Mouse (Mus musculus): Measurements from ENCODE around the gene Chl1. TPM values are rescaled to one million over a fixed set of nuclear protein-coding genes. Genes with fewer than 3 reads are reported as not detected.

Gene Chl1
- polyA plus RNA-seq, 1 experiment: not detected

DNA sequence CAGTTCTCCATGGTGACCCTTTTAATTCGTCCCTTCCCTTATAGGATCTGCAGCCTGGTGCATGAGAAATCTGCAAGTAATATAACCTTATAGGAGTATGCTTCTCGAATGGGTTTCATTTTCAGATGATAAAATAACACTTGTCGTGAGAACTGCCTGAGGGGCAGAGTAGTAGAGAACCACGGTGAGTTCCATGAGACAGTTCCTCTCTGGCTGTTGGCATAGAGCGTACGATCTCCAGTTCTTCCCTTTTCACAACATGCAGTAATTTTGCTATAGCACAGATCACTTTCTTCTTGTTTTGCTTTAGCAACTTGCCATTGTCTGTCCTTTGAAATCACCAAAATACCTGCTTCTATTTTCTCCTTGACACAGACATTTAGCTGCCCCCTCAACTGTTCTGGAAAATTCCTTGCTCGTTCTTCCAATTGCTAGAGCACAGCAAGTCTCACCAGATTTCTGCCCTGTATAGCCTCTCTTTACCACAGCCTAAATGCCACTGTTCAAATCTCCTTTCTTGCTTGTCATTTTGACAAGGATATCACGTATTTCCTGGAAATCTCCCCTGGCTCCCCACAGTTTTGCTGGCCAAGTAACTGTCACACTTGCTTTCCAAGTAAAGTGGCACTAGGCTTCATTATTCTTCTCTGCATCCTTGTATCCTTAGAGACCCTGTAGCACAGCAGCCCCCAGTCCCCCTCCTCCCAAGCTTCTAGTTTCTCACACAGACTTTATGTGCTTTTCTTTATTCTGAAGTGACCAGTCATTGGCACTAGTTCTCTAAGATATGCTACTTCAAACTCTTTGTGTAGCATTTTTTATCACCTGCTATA is 16.8 kb downstream of the Chl1 start:
- no peaks in the 10 kb centered on the region for H3K36me3 ChIP-seq (ENCODE audit: control insufficient read depth, insufficient read depth, low read length, poor library complexity, severe bottlenecking)
- no peaks in the 10 kb centered on the region for H3K9me3 ChIP-seq (replicated peaks; ENCODE audit: control insufficient read depth, insufficient read depth, low read length, poor library complexity, severe bottlenecking)
- H3K27ac ChIP-seq (ENCODE audit: insufficient read depth, low read length): no peak overlapping the region
- no peaks in the 10 kb centered on the region for H3K27me3 ChIP-seq (ENCODE audit: control insufficient read depth, insufficient read depth, low read length, poor library complexity, severe bottlenecking)
- no peak overlapping the region for H3K9ac ChIP-seq (ENCODE audit: low read depth, poor library complexity, severe bottlenecking)
- H3K4me1 ChIP-seq (ENCODE audit: control insufficient read depth, insufficient read depth, low read length): no peaks in the 10 kb centered on the region
- TF ChIP-seq POLR2A (IDR thresholded peaks at IDR 0.05; ENCODE audit: insufficient read depth, low read length) (no peak), EP300 (IDR thresholded peaks at IDR 0.05; ENCODE audit: insufficient read depth, low read depth, low read length) (no peak), CTCF (IDR thresholded peaks at IDR 0.05; ENCODE audit: low read depth, low read length) (no peak)
- no peak overlapping the region for H3K4me3 ChIP-seq (ENCODE audit: low read depth, low read length)

DNA sequence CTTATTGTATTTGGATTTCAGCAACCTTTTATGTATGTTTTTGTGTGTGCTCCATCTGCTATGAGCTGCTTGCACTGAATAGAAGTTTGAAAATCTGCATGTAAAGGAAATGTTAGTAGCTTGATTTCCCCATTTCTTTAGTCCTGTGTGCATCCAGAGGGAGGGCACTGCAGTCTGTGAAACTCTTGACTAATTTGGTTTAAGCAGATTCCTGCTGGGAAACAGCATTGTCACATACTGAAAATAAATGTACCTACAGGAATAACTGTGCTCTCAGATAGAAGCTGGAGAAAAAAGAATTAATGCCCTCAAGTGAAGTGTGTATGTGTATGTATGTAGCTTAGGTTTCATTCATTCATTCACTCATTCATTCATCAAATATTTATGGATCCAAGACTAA is 22.7 kb downstream of the Chl1 start:
- Histone ChIP-seq H3K4me3 (ENCODE audit: low read depth, low read length) (no peak overlapping the region), H3K27ac (ENCODE audit: insufficient read depth, low read length) (no peak overlapping the region), H3K4me1 (ENCODE audit: control insufficient read depth, insufficient read depth, low read length) (no peaks in the 10 kb centered on the region), H3K27me3 (ENCODE audit: control insufficient read depth, insufficient read depth, low read length, poor library complexity, severe bottlenecking) (no peaks in the 10 kb centered on the region), H3K9ac (ENCODE audit: low read depth, poor library complexity, severe bottlenecking) (no peak overlapping the region), H3K9me3 (replicated peaks; ENCODE audit: control insufficient read depth, insufficient read depth, low read length, poor library complexity, severe bottlenecking) (no peaks in the 10 kb centered on the region), H3K36me3 (ENCODE audit: control insufficient read depth, insufficient read depth, low read length, poor library complexity, severe bottlenecking) (no peaks in the 10 kb centered on the region)
- TF ChIP-seq POLR2A (IDR thresholded peaks at IDR 0.05; ENCODE audit: insufficient read depth, low read length) (no peak), CTCF (IDR thresholded peaks at IDR 0.05; ENCODE audit: low read depth, low read length) (no peak), EP300 (IDR thresholded peaks at IDR 0.05; ENCODE audit: insufficient read depth, low read depth, low read length) (no peak)

DNA sequence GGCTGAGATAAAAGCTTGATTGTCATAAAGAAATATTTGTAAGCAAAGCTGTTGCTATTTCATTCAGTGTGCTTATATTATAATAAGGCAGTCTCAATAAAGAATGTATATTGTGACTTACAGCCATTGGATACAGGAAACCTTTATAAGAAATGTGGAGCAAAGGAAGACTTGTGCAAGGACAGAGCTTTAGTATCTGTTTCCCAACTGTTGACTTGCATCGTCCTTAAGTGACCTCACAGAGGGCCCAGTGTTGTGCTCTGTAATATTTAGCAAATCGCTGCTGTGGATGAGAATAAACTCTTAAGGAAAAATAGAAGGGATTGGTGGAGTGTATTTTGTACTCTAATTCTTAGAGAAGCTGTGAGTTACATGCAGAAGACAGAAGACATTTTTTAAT is 23.6 kb downstream of the Chl1 start:
- no peak for TF ChIP-seq EP300 (IDR thresholded peaks at IDR 0.05; ENCODE audit: insufficient read depth, low read depth, low read length)
- TF ChIP-seq CTCF (IDR thresholded peaks at IDR 0.05; ENCODE audit: low read depth, low read length): no peak
- TF ChIP-seq POLR2A (IDR thresholded peaks at IDR 0.05; ENCODE audit: insufficient read depth, low read length): no peak
- Histone ChIP-seq H3K9ac (ENCODE audit: low read depth, poor library complexity, severe bottlenecking) (no peak overlapping the region), H3K4me1 (ENCODE audit: control insufficient read depth, insufficient read depth, low read length) (no peaks in the 10 kb centered on the region), H3K4me3 (ENCODE audit: low read depth, low read length) (no peak overlapping the region), H3K9me3 (replicated peaks; ENCODE audit: control insufficient read depth, insufficient read depth, low read length, poor library complexity, severe bottlenecking) (no peaks in the 10 kb centered on the region), H3K27me3 (ENCODE audit: control insufficient read depth, insufficient read depth, low read length, poor library complexity, severe bottlenecking) (no peaks in the 10 kb centered on the region), H3K27ac (ENCODE audit: insufficient read depth, low read length) (no peak overlapping the region), H3K36me3 (ENCODE audit: control insufficient read depth, insufficient read depth, low read length, poor library complexity, severe bottlenecking) (no peaks in the 10 kb centered on the region)

DNA sequence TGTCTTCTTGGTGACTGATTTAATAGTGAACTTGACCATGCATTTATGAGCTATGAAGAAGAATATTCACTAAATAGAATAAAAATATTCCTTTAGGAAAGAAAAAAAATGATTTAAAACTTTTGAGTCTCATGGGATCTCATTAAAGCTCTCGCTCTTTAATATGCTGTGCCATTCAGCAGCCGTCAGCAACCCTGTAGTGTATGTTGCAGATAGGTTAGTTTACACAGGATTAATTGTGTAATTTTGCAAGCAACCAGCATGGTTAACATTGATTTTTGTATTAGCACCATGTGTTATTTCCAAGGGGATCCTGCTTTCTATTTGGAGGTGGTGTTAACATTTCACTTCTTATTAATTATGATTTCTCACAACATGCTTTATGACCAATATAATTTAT is 32.2 kb downstream of the Chl1 start:
- H3K36me3 ChIP-seq (ENCODE audit: control insufficient read depth, insufficient read depth, low read length, poor library complexity, severe bottlenecking): no peaks in the 10 kb centered on the region
- TF ChIP-seq POLR2A (IDR thresholded peaks at IDR 0.05; ENCODE audit: insufficient read depth, low read length): no peak
- TF ChIP-seq CTCF (IDR thresholded peaks at IDR 0.05; ENCODE audit: low read depth, low read length): no peak
- no peak overlapping the region for H3K4me3 ChIP-seq (ENCODE audit: low read depth, low read length)
- no peaks in the 10 kb centered on the region for H3K9me3 ChIP-seq (replicated peaks; ENCODE audit: control insufficient read depth, insufficient read depth, low read length, poor library complexity, severe bottlenecking)
- no peak overlapping the region for H3K9ac ChIP-seq (ENCODE audit: low read depth, poor library complexity, severe bottlenecking)
- H3K27ac ChIP-seq (ENCODE audit: insufficient read depth, low read length): no peak overlapping the region
- no peaks in the 10 kb centered on the region for H3K27me3 ChIP-seq (ENCODE audit: control insufficient read depth, insufficient read depth, low read length, poor library complexity, severe bottlenecking)
- no peaks in the 10 kb centered on the region for H3K4me1 ChIP-seq (ENCODE audit: control insufficient read depth, insufficient read depth, low read length)

DNA sequence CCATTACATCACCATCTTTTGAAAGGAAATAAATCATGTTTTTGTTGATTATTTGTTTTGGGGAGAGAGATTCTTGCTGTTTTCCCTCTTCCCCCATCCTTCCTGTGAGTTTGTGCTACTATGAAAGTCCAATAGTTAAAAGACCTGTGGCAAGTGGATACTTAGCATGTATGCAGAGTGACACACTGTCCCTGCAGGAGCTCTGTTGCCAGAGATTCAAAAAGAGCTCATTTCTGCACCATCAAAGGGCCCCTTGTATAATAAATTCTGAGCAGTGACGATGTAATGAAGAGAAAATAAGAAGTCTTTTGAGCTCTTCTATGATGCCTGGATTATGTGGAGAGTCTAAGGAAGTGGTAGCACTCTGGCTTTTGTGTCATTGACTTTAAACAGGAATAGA is 33.4 kb downstream of the Chl1 start:
- TF ChIP-seq EP300 (IDR thresholded peaks at IDR 0.05; ENCODE audit: insufficient read depth, low read depth, low read length): no peak
- TF ChIP-seq POLR2A (IDR thresholded peaks at IDR 0.05; ENCODE audit: insufficient read depth, low read length): no peak
- TF ChIP-seq CTCF (IDR thresholded peaks at IDR 0.05; ENCODE audit: low read depth, low read length): no peak
- no peaks in the 10 kb centered on the region for H3K9me3 ChIP-seq (replicated peaks; ENCODE audit: control insufficient read depth, insufficient read depth, low read length, poor library complexity, severe bottlenecking)
- H3K27ac ChIP-seq (ENCODE audit: insufficient read depth, low read length): no peak overlapping the region
- no peak overlapping the region for H3K9ac ChIP-seq (ENCODE audit: low read depth, poor library complexity, severe bottlenecking)
- H3K4me1 ChIP-seq (ENCODE audit: control insufficient read depth, insufficient read depth, low read length): no peaks in the 10 kb centered on the region
- no peaks in the 10 kb centered on the region for H3K27me3 ChIP-seq (ENCODE audit: control insufficient read depth, insufficient read depth, low read length, poor library complexity, severe bottlenecking)
- H3K4me3 ChIP-seq (ENCODE audit: low read depth, low read length): no peak overlapping the region
- no peaks in the 10 kb centered on the region for H3K36me3 ChIP-seq (ENCODE audit: control insufficient read depth, insufficient read depth, low read length, poor library complexity, severe bottlenecking)

DNA sequence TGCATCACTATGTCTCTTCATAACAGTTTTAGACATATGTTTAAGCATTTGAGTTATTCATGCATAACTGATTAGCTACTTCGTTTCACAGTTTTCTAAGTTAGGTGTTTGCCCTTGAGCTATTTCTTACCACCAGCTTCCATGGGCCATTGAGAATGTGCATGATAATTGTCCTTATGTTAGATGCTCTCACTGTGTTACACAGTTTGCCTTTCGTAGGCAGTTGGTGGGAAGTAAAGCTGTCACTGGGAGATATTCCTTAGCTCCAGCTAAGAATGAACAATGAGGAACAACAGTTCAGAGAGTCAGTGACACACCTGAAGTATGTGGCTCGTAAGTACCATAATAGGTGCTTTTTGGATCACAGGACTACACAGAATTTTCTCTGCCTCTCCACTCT is 35.9 kb downstream of the Chl1 start:
- no peak overlapping the region for H3K9ac ChIP-seq (ENCODE audit: low read depth, poor library complexity, severe bottlenecking)
- H3K36me3 ChIP-seq (ENCODE audit: control insufficient read depth, insufficient read depth, low read length, poor library complexity, severe bottlenecking): no peaks in the 10 kb centered on the region
- H3K9me3 ChIP-seq (replicated peaks; ENCODE audit: control insufficient read depth, insufficient read depth, low read length, poor library complexity, severe bottlenecking): no peaks in the 10 kb centered on the region
- no peak overlapping the region for H3K4me3 ChIP-seq (ENCODE audit: low read depth, low read length)
- H3K27ac ChIP-seq (ENCODE audit: insufficient read depth, low read length): no peak overlapping the region
- TF ChIP-seq POLR2A (IDR thresholded peaks at IDR 0.05; ENCODE audit: insufficient read depth, low read length) (no peak), EP300 (IDR thresholded peaks at IDR 0.05; ENCODE audit: insufficient read depth, low read depth, low read length) (no peak), CTCF (IDR thresholded peaks at IDR 0.05; ENCODE audit: low read depth, low read length) (no peak)
- H3K4me1 ChIP-seq (ENCODE audit: control insufficient read depth, insufficient read depth, low read length): no peaks in the 10 kb centered on the region
- H3K27me3 ChIP-seq (ENCODE audit: control insufficient read depth, insufficient read depth, low read length, poor library complexity, severe bottlenecking): no peaks in the 10 kb centered on the region

Measured in ES-Bruce4 (cell line).